Mouse (Mus musculus) liver, embryonic 13.5 days (tissue): ENCODE measurements around the gene Il1rn. TPM values are rescaled to one million over a fixed set of nuclear protein-coding genes. Genes with fewer than 3 reads are reported as not detected.

ENCODE experiments used
- ATAC-seq: fragments of 200-750 bp; cut with Nextera tagmentation; 2 replicates; pipeline ENCODE4 v1.8.0; 2017; ENCODE audit warnings: low read depth, mild to moderate bottlenecking, moderate number of reproducible peaks, moderate library complexity
- DNase-seq: peaks from one replicate; pipeline ENCODE4 v3.0.0; 2022
- H3K27ac ChIP-seq: fragments of 300-500 bp; sonication (generic); 2 replicates; pipeline ENCODE4 v1.5.1; 2015; ENCODE audit warnings: moderate library complexity, mild to moderate bottlenecking, inconsistent platforms
- H3K27me3 ChIP-seq: fragments of 300-500 bp; sonication (generic); 2 replicates; pipeline ENCODE4 v1.6.1; 2015; ENCODE audit warnings: mild to moderate bottlenecking, inconsistent platforms
- H3K36me3 ChIP-seq: fragments of 300-500 bp; sonication (generic); 2 replicates; pipeline ENCODE4 v1.6.1; 2015; ENCODE audit warnings: mild to moderate bottlenecking, inconsistent platforms
- H3K4me1 ChIP-seq: fragments of 300-500 bp; sonication (generic); replicated peaks from 2 replicates; pipeline ENCODE4 v1.6.1; 2015; ENCODE audit warnings: inconsistent platforms
- H3K4me2 ChIP-seq: fragments of 300-500 bp; sonication (generic); 2 replicates; pipeline ENCODE4 v1.6.1; 2015; ENCODE audit warnings: inconsistent platforms, mild to moderate bottlenecking, moderate library complexity
- H3K4me3 ChIP-seq: fragments of 300-500 bp; sonication (generic); replicated peaks from 2 replicates; pipeline ENCODE4 v1.5.1; 2015; ENCODE audit warnings: mild to moderate bottlenecking, inconsistent platforms
- H3K9ac ChIP-seq: fragments of 300-500 bp; sonication (generic); 2 replicates; pipeline ENCODE4 v1.6.1; 2015; ENCODE audit warnings: mild to moderate bottlenecking, inconsistent platforms
- H3K9me3 ChIP-seq: fragments of 300-500 bp; sonication (generic); replicated peaks from 2 replicates; pipeline ENCODE4 v1.6.1; 2016; ENCODE audit warnings: inconsistent platforms
- WGBS: fragments of 180-500 bp; shearing (Covaris S2); methylation state at CpG from one replicate; pipeline ENCODE4 v1.1.7; 2015; ENCODE audit not compliant: insufficient replicate concordance; 5-methylcytosine and 5-hydroxymethylcytosine counted together
- polyA plus RNA-seq: library from polyadenylated mRNA; unstranded; fragments of >200 nt; fragmentation: Nextera tagmentation; extraction: Ambion mirVana; gene quantifications from 2 replicates; pipeline ENCODE4 v1.2.1, GENCODE M21; 2015

Il1rn gene
- polyA plus RNA-seq, 1 experiment from 2014 or later: 2.2 TPM

- WGBS: 43% methylated on average over 9 of the region's 9 CpGs
- Histone ChIP-seq H3K4me2 (no peak overlapping the region), H3K36me3 (no peaks in the 10 kb centered on the region), H3K9ac (no peak overlapping the region), H3K27me3 (no peaks in the 10 kb centered on the region), H3K27ac (no peak overlapping the region; the same call in 1 of the 2 replicates), H3K4me1 (peaks cover 68% of the 10 kb centered on the region), H3K9me3 (no peaks in the 10 kb centered on the region), H3K4me3 (no peak overlapping the region)
- DNase-seq (no peak), ATAC-seq (no peak)
Observed at GRCm38 (mm10) chr2:24382456-24383230, 46.0 kb downstream of the Il1rn start.

GRCm38 (mm10) chr2:24383636-24384035 lies 47.0 kb downstream of the Il1rn start:
- 35% methylated on average over 3 of the region's 3 CpGs for WGBS
- H3K4me3 ChIP-seq: no peak overlapping the region
- H3K27ac ChIP-seq: peak overlapping the region; percentile 22
- ATAC-seq (no peak), DNase-seq (no peak)
- H3K36me3 ChIP-seq: no peaks in the 10 kb centered on the region
- H3K27me3 ChIP-seq: no peaks in the 10 kb centered on the region
- peaks cover 69% of the 10 kb centered on the region for H3K4me1 ChIP-seq
- no peaks in the 10 kb centered on the region for H3K9me3 ChIP-seq
- no peak overlapping the region for H3K4me2 ChIP-seq
- H3K9ac ChIP-seq: no peak overlapping the region

DNA sequence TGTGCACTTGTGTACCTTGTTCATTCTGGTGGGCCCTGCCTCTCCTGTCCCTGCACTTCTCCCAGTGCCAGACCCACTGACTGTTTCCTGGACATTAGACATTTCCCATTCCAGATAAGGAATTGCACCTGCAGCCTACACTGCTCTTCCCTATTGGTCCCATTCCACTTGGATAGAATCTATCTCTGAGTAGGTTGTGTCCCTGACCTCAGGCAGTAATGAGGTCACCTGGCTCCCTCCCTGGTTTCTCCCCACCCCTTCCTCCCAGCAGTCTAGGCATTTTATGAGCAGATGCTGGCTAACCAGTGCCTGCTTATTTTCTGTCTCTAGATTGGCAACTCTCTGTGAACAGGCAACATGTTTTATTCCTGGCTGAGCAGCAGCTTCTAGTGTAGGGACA lies 47.7 kb downstream of the Il1rn start:
- Histone ChIP-seq H3K4me3 (peak overlapping the region; percentile 64; the same call in 1 of the 2 replicates), H3K4me2 (peak overlapping the region; percentile 81), H3K27me3 (no peaks in the 10 kb centered on the region), H3K9ac (peak overlapping the region; percentile 74; the same call in 1 of the 2 replicates), H3K4me1 (peaks cover 67% of the 10 kb centered on the region), H3K27ac (peak overlapping the region; percentile 8; the same call in 1 of the 2 replicates), H3K9me3 (no peaks in the 10 kb centered on the region), H3K36me3 (no peaks in the 10 kb centered on the region)
- no peak for ATAC-seq
- DNase-seq: no peak

GRCm38 (mm10) chr2:24385111-24385961 lies 48.7 kb downstream of the Il1rn start:
- H3K4me2 ChIP-seq: peak overlapping the region; percentile 81
- 24% methylated on average over 14 of the region's 14 CpGs for WGBS
- peak; percentile 94 for ATAC-seq
- peak overlapping the region; percentile 74 for H3K9ac ChIP-seq
- peaks cover 76% of the 10 kb centered on the region for H3K4me1 ChIP-seq
- H3K36me3 ChIP-seq: peaks cover under 1% of the 10 kb centered on the region; the same call in 1 of the 2 replicates
- H3K27me3 ChIP-seq: no peaks in the 10 kb centered on the region
- H3K27ac ChIP-seq: peak overlapping the region; percentile 88
- H3K9me3 ChIP-seq: no peaks in the 10 kb centered on the region
- DNase-seq: peak; percentile 77
- peak overlapping the region; percentile 64 for H3K4me3 ChIP-seq

- H3K4me1 ChIP-seq: peaks cover 79% of the 10 kb centered on the region
- H3K27ac ChIP-seq: peak overlapping the region; percentile 88
- H3K4me2 ChIP-seq: peak overlapping the region; percentile 81
- 19% methylated on average over 21 of the region's 21 CpGs for WGBS
- H3K4me3 ChIP-seq: peak overlapping the region; percentile 64
- peak overlapping the region; percentile 74 for H3K9ac ChIP-seq
- DNase-seq: peak; percentile 40
- peaks cover 2% of the 10 kb centered on the region; the same call in 1 of the 2 replicates for H3K36me3 ChIP-seq
- peak; percentile 48 for ATAC-seq
- no peaks in the 10 kb centered on the region for H3K27me3 ChIP-seq
- H3K9me3 ChIP-seq: no peaks in the 10 kb centered on the region
Observed at GRCm38 (mm10) chr2:24386158-24386963, 49.7 kb downstream of the Il1rn start.

DNA sequence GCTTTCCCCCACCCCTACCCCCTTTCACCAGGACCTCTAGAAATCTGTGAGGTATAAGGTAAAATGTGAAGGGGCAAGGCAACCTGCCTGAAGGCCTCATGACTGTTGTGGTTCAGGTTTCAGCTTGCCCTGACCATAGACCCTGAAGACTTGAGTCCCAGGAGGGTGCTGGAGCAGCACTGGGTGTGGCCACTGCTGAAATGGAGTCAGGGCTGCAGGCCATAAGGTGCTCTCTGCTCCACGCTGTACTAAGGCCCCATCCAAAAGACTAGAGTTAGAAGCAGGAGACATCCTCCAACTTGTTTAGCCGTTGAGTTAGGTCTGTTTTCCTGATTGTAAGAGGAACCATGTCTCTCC lies 50.3 kb downstream of the Il1rn start:
- H3K9ac ChIP-seq: peak overlapping the region; percentile 74
- H3K9me3 ChIP-seq: no peaks in the 10 kb centered on the region
- DNase-seq: no peak
- WGBS: 24% methylated on average over 2 of the region's 2 CpGs
- H3K4me1 ChIP-seq: peaks cover 79% of the 10 kb centered on the region
- peaks cover 3% of the 10 kb centered on the region; the same call in 1 of the 2 replicates for H3K36me3 ChIP-seq
- peak overlapping the region; percentile 64 for H3K4me3 ChIP-seq
- H3K4me2 ChIP-seq: peak overlapping the region; percentile 81
- no peak for ATAC-seq
- peak overlapping the region; percentile 88 for H3K27ac ChIP-seq
- H3K27me3 ChIP-seq: no peaks in the 10 kb centered on the region

- H3K27ac ChIP-seq: no peak overlapping the region
- DNase-seq (no peak), ATAC-seq (no peak)
- peak overlapping the region; percentile 74; the same call in 1 of the 2 replicates for H3K9ac ChIP-seq
- no peaks in the 10 kb centered on the region for H3K27me3 ChIP-seq
- peak overlapping the region; percentile 81 for H3K4me2 ChIP-seq
- peaks cover 9% of the 10 kb centered on the region; the same call in 1 of the 2 replicates for H3K36me3 ChIP-seq
- peaks cover 73% of the 10 kb centered on the region for H3K4me1 ChIP-seq
- no peaks in the 10 kb centered on the region for H3K9me3 ChIP-seq
- peak overlapping the region; percentile 64 for H3K4me3 ChIP-seq
- 63% methylated on average over 4 of the region's 4 CpGs for WGBS
Observed at GRCm38 (mm10) chr2:24387361-24388283, 51.0 kb downstream of the Il1rn start.

DNA sequence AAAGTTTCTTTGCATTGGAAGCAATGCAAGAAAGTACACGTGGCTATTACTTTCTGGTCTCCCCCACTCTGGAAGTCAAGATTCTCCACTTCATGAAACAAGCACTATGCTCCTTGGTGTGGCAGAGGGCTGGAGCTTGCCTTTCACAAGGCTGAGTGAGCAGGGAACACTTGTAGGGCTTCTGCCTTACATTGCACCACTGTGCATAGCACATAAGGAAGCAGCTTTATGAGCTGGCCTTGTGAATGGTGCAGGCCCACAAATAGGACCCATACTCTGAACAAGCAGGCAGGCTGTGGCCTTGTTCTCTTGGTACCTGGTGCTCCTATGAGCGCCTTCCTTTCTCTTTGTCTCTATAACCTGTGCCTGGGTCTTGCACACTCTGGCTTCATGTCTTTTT lies 56.6 kb downstream of the Il1rn start:
- DNase-seq (no peak), ATAC-seq (no peak)
- H3K36me3 ChIP-seq: peaks cover 42% of the 10 kb centered on the region
- H3K9ac ChIP-seq: no peak overlapping the region
- no peak overlapping the region for H3K4me3 ChIP-seq
- 73% methylated on average over 2 of the region's 2 CpGs for WGBS
- H3K9me3 ChIP-seq: no peaks in the 10 kb centered on the region
- H3K4me2 ChIP-seq: no peak overlapping the region
- peaks cover 19% of the 10 kb centered on the region for H3K4me1 ChIP-seq
- no peaks in the 10 kb centered on the region for H3K27me3 ChIP-seq
- H3K27ac ChIP-seq: no peak overlapping the region

GRCm38 (mm10) chr2:24397115-24397514 lies 60.5 kb downstream of the Il1rn start:
- Histone ChIP-seq H3K4me1 (no peaks in the 10 kb centered on the region), H3K4me2 (no peak overlapping the region), H3K4me3 (no peak overlapping the region), H3K9me3 (no peaks in the 10 kb centered on the region), H3K27ac (no peak overlapping the region), H3K9ac (no peak overlapping the region), H3K27me3 (no peaks in the 10 kb centered on the region), H3K36me3 (peaks cover 77% of the 10 kb centered on the region)
- 47% methylated on average over 2 of the region's 2 CpGs for WGBS
- ATAC-seq: no peak
- DNase-seq: no peak

GRCm38 (mm10) chr2:24400711-24401110 lies 64.1 kb downstream of the Il1rn start:
- no peak overlapping the region for H3K9ac ChIP-seq
- H3K4me2 ChIP-seq: no peak overlapping the region
- H3K4me1 ChIP-seq: no peaks in the 10 kb centered on the region
- ATAC-seq: no peak
- no peak overlapping the region for H3K4me3 ChIP-seq
- 87% methylated on average over 3 of the region's 3 CpGs for WGBS
- DNase-seq: no peak
- H3K27me3 ChIP-seq: no peaks in the 10 kb centered on the region
- peaks cover 92% of the 10 kb centered on the region for H3K36me3 ChIP-seq
- no peaks in the 10 kb centered on the region for H3K9me3 ChIP-seq
- no peak overlapping the region for H3K27ac ChIP-seq
